Mouse (Mus musculus) olfactory bulb, adult 2 months (tissue): ENCODE measurements at regions not wholly inside any gene's neighbourhood (a gene's known extent, or its start where the extent isn't known, plus 50 kb on each side); places are given as distances from the start of the nearest gene placed in this dataset.

ENCODE experiments used
- H3K27ac ChIP-seq: fragments of 200-500 bp; 2 replicates; pipeline ENCODE4 v1.5.1; 2012; ENCODE audit warnings: low read depth, low read length; ENCODE audit not compliant: insufficient read depth
- H3K4me1 ChIP-seq: fragments of 200-500 bp; 2 replicates; pipeline ENCODE4 v1.6.1; 2012; ENCODE audit warnings: low read length; ENCODE audit not compliant: control insufficient read depth, insufficient read depth
- H3K4me3 ChIP-seq: fragments of 200-500 bp; 2 replicates; pipeline ENCODE4 v1.5.1; 2012; ENCODE audit warnings: mild to moderate bottlenecking, low read depth, low read length, moderate library complexity; ENCODE audit not compliant: insufficient read depth
- CTCF ChIP-seq: fragments of 200-500 bp; IDR thresholded peaks from 2 replicates; pipeline ENCODE4 v1.5.1; 2012; ENCODE audit warnings: low read depth, mild to moderate bottlenecking, low read length, moderate library complexity; ENCODE audit not compliant: insufficient read depth
- POLR2A ChIP-seq: fragments of 200-500 bp; IDR thresholded peaks from 2 replicates; pipeline ENCODE4 v1.6.1; 2012; ENCODE audit warnings: mild to moderate bottlenecking, low read depth, low read length, moderate library complexity; ENCODE audit not compliant: insufficient read depth
- WGBS: fragments of 180-500 bp; shearing (Covaris S2); methylation state at CpG from one replicate; pipeline ENCODE4 v1.1.7; 2018; 5-methylcytosine and 5-hydroxymethylcytosine counted together

DNA sequence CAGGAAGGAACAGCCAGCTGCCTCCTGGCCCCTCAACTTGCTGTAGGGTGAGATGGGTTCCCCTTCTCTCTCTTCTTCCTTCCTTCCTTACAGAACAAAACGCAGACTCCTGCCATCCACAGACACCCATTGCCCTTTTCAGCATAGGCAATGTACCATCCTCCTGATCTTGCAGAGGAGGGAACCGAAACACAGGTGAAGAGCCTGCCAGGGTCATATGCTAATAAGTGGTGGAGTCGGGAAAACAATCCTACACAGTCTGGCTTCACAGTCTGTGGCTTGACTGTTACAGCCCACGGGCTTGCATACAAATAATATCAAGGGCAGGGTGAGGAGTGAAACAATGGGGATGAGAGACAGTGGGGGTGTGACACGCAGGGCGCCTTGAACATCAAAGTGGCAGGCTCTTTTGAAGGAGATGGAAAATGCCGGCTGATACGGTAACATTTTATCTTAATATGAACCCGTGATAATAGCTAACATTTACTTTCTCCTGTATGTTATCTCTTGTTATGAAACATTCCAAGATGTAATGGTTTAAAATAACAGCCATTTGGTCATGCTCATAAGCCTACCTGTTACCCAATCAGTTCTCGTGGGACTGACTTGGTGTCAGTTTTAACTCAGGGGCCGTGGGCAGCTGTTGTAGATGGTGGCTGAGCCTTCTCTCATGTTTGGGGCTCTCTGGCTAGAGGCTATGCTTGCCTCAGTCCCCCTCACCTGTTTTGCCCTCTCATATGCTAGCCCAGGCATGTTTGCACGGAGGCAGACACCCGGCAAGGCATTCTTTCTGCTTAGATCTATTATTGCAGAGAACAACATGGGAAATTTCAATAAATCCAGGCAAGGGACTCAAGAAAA lies 169.4 kb upstream of the Runx1 start:
- TF ChIP-seq CTCF (no peak), POLR2A (no peak)
- Histone ChIP-seq H3K27ac (no peak overlapping the region), H3K4me3 (no peak overlapping the region), H3K4me1 (0 out of 2 replicates have a peak, but pooled peaks cover 3% of the 10 kb centered on the region)
- 84% methylated on average over 13 of the region's 13 CpGs for WGBS

DNA sequence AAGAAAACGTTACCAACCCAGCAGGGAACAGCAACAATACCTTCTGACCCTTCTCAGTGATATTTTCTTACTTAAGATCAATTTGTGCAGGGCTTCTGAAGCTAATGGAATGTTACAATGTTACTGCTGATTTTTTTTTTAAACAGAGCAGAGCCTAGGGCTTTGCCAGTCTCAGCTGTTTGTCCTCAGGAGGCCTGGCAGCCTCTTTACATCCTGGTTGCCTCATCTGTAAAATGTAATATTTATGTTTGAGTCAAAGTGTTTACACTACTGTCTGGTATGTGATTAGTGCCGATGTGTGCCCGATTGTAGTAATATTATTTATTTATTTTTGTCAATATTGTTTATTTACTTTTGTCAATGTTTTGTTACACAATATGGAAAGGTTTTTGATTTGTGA lies 166.9 kb upstream of the Runx1 start:
- WGBS = 73% methylated on average over 3 of the region's 3 CpGs
- Histone ChIP-seq H3K27ac (no peak overlapping the region), H3K4me3 (no peak overlapping the region), H3K4me1 (0 out of 2 replicates have a peak, but pooled peaks cover 3% of the 10 kb centered on the region)
- no peak for TF ChIP-seq CTCF
- TF ChIP-seq POLR2A = no peak

DNA sequence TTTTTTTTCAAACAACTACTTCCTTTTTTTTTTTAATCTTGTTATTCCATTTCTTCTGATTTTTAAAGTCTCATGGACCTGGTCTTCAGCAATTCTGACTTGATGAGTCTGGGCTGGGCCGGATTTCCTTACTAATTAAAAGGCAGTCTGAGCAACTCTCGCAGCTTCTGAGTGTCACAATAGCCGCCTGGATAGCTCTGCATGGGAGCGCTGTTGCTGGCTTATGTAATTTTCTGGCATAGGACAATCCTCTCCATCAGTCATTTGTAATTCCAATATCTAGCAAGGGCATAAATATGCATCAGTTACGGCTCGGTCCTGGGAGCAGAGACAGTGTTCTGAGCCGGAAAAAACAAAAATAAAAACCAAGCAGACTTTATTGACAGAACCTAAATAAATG lies 165.5 kb upstream of the Runx1 start:
- TF ChIP-seq CTCF (no peak), POLR2A (no peak)
- no peak overlapping the region for H3K27ac ChIP-seq
- WGBS = 64% methylated on average over 7 of the region's 7 CpGs
- H3K4me3 ChIP-seq = no peak overlapping the region
- H3K4me1 ChIP-seq = 0 out of 2 replicates have a peak, but pooled peaks cover 3% of the 10 kb centered on the region

DNA sequence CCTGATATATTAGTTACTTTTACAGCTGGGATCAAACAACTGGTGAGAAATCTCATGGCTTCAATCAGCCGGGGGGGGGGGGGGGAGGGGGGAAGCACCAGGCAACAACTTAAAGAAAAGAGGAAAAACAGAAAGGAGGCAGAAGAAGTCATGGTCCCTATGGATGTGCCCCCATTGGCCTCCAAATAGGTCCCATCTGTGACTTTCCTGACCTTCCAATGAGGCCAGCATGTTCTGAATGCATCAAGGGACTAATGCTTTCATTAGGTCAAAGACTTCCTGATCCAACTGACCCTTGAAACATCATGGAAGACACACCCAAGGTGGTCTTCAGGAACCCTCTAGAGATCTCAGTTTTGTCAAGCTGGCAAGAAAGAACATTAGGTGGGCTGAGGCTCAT lies 162.5 kb upstream of the Runx1 start:
- TF ChIP-seq CTCF (no peak), POLR2A (no peak)
- Histone ChIP-seq H3K27ac (no peak overlapping the region), H3K4me1 (no peaks in the 10 kb centered on the region), H3K4me3 (no peak overlapping the region)
- 89% methylated on average over 1 of the region's 1 CpGs for WGBS

DNA sequence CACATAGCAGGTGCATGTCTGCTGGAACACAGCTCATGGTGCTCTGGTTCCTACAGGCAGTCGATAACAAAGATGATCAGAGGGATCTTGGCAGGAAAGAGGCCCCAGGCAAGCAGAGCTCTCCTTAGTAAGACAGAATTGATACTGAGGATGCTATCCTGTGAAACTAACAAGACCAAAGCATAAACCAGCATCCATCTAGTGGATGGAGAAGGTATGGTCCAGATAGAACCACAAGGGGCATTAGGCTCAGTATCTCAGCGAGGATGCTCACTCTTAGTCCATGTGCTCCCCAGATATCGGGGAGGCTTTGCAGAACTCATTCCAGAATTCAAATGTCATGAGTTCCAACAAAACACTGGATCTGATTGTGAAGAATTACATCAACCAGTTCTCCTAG lies 162.1 kb upstream of the Runx1 start:
- Histone ChIP-seq H3K4me1 (no peaks in the 10 kb centered on the region), H3K27ac (no peak overlapping the region), H3K4me3 (no peak overlapping the region)
- TF ChIP-seq CTCF (no peak), POLR2A (no peak)
- WGBS = 93% methylated on average over 3 of the region's 3 CpGs

DNA sequence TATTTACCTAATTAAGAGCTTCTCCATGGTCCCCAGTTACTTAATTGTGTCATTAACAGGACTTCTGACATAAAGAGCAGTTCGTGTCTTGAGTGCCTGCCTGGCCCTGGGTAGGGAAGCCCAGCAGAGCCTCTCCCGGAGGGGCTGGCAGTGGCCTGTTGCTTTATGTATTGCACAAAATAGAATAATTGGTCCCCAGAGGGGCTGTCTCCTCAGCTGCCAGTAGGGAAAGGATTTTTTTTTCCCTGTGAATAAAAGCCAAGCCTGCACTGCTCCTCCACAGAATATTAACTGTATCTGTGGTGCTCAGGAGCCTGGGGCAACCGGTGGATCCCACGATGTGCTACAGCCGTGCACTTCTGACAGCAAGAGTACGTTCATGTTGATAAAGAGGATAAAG lies 159.8 kb upstream of the Runx1 start:
- no peak for TF ChIP-seq POLR2A
- no peak for TF ChIP-seq CTCF
- 58% methylated on average over 6 of the region's 6 CpGs for WGBS
- Histone ChIP-seq H3K4me3 (no peak overlapping the region), H3K27ac (no peak overlapping the region), H3K4me1 (no peaks in the 10 kb centered on the region)

DNA sequence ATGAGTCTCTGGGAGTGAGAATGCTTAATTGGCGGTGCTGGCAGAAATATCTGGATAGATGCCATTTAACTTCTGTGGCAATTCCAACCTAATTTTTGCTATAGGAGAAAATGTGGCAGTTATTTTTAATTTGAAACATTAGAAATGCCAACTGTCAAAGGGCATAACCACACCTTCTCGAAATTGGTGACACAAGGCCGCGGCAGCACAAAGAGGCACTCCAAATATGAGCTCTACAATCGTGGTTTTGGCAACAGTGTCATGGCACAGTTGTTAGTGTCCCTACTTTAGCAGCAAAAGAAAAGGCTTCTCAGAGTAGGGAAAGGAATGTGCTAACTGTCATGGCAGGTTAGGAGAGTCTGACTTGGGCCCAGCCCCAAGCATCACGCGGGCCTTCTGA lies 157.0 kb upstream of the Runx1 start:
- TF ChIP-seq POLR2A (no peak), CTCF (no peak)
- 90% methylated on average over 7 of the region's 7 CpGs for WGBS
- Histone ChIP-seq H3K27ac (no peak overlapping the region), H3K4me1 (no peaks in the 10 kb centered on the region), H3K4me3 (no peak overlapping the region)

DNA sequence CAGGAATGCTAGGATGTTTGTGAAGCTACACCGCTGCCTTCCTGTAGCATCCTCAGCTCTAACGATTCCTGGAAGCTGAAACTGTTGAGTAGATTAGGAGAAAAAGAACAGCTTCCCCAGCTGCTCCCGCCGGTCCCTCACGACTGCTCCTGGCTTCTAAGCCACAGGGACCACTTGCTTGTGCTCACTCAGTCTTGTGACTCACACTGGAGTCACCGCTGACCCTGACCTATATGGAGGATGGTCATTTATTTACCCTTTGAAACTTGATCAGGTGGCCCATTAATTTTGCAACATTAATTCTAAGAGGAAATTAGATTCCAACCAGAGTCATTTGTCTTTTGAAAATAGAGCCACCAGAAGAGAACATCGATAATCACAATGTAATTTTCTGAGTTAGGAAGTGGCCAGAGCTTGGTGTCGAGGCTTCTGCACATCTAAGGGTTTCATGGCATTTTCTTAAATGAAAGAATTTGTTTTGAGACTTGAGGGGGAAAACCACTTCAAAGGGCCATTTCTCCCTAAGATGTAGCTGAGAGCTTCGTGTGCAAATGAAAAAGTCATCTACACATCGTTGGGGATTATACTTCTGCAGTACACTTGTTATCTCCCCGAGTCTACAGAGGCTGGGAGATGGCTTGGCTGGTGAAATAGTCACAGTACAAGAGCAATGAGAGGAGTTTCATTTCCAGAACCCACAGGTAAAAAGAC lies 153.8 kb upstream of the Runx1 start:
- 83% methylated on average over 11 of the region's 11 CpGs for WGBS
- TF ChIP-seq CTCF (no peak), POLR2A (no peak)
- no peak overlapping the region for H3K27ac ChIP-seq
- no peak overlapping the region for H3K4me3 ChIP-seq
- H3K4me1 ChIP-seq = no peaks in the 10 kb centered on the region

DNA sequence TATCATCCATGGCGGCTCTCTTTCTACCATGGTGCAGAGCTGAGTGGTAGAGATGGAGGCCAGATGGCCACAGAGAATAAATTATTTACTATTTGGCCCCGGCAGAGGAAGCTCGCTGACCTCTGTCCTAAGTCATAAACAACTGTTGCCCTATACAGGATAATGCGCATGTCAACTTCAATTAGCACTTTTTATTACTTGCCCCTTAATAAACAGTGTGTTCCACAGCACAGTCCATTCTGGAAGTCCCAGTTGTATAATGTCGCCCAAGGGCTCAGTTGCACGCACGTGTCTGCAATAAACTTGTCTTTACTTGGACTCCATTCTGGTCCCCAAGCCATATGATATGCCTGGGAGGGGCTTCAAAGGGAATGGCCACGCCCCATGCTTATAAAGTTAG lies 150.1 kb upstream of the Runx1 start:
- Histone ChIP-seq H3K4me1 (no peaks in the 10 kb centered on the region), H3K27ac (no peak overlapping the region), H3K4me3 (no peak overlapping the region)
- WGBS = 94% methylated on average over 8 of the region's 8 CpGs
- TF ChIP-seq CTCF (no peak), POLR2A (no peak)
